Mouse (Mus musculus): ENCODE measurements around the gene Map3k5. TPM values are rescaled to one million over a fixed set of nuclear protein-coding genes. Genes with fewer than 3 reads are reported as not detected.
A peak's percentile ranks its signal among the peaks of the same experiment; 100 is the strongest.
"Not testable (repeated sequence)": the region's sequence is repeated elsewhere in the genome, so short reads cannot be mapped to it uniquely, and the experiment has no call there.

The Map3k5 gene
- polyA plus RNA-seq, 1 experiment = 10.9 TPM

DNA sequence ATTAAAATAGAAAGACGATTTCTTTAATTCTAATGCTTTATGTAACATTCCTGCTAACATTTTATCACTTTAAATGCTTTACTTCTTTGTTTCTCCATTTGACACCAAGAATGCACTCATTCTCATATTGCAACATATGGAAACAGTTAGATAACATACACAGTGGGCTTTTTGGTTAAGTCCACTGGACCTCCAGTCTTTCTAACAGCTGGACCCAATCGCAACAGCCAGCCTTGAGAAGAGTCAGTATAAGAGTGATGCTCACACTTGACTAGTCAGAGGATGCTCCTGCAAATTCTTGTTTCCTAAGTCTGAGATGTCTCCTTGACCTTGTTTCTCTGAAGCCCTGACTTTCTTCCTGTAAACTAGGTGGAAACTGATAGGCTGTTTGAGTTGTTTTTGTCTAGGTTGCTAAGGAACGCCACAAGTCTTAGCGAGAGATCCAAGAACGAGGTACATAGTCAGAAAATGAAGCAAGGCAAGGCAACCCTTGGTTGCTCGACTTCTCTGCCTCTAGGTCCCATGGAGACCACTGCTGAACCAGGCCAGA, 26.6 kb downstream of the Map3k5 start:
- no peak for DNase-seq (ENCODE audit: extremely low spot score in 1 of 2, low spot score in 1 of 2)

DNA sequence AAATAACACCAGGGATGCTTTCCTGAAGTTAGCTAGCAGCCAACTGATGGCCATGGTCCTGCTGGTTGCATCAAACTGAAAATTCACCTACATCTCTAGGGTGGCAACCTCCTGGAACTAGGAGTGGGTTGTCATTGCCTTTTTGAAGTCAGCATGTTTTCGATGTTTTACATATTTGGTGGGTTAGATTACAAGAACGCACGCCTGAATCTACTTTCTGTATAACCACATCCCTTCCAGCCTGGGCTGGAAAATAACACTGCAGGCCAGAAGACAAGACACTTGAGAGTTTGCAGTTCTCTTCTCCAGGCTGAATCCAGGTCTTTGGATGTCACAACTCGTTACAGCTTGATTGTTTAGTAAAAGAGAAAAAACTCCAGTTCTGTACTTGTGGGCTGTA, 28.5 kb downstream of the Map3k5 start:
- DNase-seq (ENCODE audit: extremely low spot score in 1 of 2, low spot score in 1 of 2) = no peak

DNA sequence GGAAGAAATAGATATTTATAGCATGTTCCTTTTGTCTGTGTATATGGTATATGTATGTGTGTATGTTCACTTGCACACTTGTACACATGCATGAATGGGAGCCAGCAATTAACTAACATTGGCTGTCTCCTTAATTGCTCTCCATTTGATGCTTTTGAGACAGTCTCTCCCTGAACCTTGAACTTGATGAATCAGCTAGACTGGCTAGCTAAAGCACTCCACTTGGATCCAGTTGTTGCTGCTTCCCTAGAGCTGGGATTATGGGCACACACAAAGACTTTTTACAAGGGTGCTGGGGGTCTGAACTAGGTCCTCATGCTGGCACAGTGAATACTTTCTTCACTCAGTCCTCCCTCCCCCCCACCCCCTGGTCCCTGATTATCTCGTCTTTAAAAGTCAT, 28.9 kb downstream of the Map3k5 start:
- DNase-seq (ENCODE audit: extremely low spot score in 1 of 2, low spot score in 1 of 2) = no peak

DNA sequence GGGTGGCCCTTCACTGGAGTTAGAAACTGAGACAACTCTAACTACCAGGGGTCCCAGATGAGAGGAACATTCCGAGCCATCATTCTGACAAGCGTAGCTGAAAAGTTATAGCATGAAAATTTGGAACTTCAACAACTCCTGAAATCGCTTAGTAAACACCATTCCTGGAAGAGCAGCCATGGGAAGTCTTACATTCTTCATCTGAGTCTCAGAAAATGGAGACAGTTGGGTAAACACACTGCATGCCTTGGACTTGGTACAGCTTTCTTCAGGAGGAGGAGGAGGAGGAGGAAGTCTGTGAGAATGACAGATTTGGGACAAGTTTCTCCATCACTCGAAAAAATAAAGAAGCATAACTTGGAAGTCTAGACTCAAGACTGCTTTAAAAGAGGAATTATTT, 29.8 kb downstream of the Map3k5 start:
- DNase-seq (ENCODE audit: extremely low spot score in 1 of 2, low spot score in 1 of 2) = peak in 1 of 2 experiments; percentile 35

DNA sequence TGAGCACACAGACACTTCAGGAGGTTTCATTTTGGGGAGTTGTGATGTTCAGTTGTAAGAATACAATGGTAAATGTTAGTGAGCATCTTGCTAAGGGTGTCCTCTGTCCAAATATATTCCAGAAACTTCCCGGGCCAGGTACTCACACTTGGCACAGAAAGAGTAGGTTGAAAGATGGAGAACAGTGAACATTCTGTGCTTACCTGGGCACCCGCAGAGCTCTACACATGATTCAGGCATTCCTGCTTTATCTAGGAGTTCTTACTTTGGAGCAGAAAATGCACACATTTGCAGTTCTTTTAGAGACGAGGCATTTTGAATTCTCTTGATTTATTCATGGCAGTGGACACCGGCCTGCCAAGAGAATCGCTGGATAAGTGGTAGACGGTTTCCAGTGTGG, 32.3 kb downstream of the Map3k5 start:
- no peak for DNase-seq (ENCODE audit: extremely low spot score in 1 of 2, low spot score in 1 of 2)

DNA sequence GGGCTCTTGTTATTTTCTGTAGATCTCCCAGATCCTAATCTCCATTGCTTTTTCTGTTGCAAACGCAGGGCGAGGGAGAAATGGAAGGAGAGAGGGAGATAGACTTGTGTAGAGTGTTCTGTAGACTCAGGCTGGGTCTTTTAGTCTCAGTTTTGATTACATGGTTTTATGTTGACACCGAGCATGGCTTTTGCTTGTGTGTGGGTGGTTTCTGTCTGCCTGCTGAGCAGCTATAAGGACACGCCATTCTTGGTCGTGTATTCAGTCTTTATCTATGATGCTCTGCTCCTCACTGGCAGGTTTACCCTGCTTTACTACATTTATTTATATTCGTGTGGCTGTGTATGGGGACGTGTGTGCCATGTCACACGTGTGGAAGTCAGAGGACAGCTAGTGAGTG, 34.2 kb downstream of the Map3k5 start:
- no peak for DNase-seq (ENCODE audit: extremely low spot score in 1 of 2, low spot score in 1 of 2)

DNA sequence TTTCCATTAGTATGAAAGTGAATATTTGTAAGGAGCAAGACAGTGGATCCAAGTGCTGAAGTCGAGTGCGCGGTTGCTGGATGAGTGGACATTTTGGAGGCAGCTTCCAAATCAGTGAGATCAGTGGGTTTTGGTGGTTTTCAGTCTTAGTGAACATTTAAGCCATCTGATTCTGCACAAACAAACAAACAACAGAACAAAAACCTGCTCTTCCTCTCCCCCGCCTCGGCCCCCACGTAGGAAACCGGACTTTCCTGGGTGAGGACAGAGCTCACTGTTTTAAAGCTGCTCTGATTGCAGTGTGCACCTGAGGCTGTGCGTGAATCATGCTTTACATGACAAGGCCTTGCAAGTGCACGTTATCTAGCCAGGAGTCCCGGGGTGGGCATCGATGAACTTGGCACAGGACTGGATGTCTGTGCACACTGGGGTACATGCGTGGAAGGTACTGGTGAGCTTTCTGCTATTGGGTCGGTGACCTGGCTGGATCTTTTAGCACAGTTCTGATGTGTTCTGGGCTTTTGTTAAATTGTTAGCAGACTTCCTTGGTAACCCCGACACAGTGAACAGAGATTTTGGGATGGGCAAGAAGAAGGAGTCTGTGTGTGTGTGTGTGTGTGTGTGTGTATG, 35.7 kb downstream of the Map3k5 start:
- no peak for DNase-seq (ENCODE audit: extremely low spot score in 1 of 2, low spot score in 1 of 2)

DNA sequence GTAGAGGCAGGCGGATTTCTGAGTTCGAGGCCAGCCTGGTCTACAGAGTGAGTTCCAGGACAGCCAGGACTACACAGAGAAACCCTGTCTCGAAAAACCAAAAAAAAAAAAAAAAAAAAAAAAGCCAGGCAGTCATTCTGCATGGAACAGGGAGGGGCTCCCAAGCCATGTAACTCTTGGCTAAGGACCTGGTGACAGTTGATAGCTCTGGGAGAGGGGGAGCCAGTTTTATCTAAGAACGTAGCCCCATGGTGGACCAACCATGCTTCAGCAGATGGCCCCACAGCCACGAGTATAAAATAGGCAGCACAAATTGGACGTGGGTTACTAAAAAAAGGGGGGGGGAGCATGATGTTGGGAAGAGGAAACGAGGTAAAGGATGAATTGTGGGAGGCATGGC, 37.2 kb downstream of the Map3k5 start:
- not testable (repeated sequence) for DNase-seq (ENCODE audit: extremely low spot score in 1 of 2, low spot score in 1 of 2)

DNA sequence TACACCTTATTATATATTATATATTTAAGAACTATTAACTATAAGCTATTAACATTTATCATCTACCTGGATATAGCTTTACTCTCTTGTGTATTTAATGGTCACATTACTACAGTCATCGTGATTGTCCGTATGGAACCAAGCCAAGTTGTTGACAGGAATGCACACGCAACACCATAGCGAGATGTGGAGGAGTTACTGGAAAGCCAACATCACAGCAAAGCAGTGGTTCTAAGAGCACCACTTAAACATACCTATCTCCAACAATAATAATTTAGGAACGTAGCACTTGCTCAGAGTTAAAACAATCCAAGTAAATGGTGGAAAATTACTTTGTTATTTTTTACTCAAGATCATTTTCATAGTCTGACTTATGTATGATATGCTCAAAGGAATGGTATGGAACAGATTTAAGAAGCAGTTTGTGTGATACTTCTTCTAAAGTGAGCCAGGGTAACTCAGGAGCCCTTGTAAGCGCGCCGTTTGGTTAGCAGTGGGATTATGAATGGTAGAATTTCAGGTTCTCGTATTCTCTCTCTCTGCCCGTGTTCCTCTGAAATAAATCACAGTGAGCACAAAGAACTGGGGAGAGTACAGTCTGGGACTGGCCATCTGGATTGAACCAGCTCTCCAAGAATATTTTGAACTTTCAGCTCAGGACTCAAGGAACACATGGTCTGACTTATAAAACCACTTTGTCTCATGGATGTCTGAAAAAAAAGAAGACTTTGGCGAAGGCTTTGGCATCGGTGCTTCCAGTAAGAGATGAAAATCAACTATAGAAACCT, 39.2 kb downstream of the Map3k5 start:
- DNase-seq (ENCODE audit: extremely low spot score in 1 of 2, low spot score in 1 of 2) = no peak

DNA sequence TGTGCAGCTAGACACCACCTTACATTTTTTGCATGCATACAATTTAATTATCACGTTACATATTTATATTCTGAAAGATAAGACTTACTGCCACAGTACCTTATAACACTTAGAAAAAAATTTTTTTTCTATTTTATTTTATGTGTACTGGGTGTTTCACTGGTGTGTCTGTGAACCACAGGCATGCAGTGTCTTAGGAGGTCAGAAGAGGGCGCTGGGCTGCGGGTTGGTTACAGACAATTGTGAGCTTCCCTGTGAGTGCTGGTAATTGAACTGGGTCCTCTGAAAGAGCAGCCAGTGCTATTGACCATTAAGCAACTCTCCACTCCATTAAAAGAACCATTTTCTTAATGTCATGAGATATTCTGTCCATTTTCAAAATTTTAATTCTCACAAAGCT, 43.3 kb downstream of the Map3k5 start:
- no peak for DNase-seq (ENCODE audit: extremely low spot score in 1 of 2, low spot score in 1 of 2)

DNA sequence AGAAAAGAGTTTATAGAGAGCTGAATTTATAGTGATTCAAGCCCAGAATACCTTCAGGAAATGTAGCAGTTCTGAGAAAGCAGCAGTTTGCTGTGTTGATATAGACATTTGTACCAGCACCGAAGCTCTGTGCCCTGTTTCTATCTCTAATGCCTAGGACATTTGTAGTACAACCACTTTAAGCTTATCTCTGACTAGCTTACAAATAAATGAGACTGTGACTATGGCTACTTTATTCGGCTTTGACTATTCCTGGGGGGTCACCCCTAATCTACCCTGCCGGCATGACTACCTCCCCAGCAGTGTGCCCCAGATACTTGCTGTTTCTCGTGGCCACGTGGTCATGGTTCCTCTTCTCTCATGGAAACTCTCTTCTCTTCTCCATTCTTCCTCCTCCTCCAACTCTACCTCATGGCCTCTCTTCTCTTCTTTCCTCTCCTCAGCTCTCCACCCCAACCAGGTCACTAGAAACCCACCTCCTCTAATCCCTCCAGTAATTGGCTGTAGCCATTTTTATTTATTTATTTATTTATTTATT, 44.5 kb downstream of the Map3k5 start:
- no peak for DNase-seq (ENCODE audit: extremely low spot score in 1 of 2, low spot score in 1 of 2)

DNA sequence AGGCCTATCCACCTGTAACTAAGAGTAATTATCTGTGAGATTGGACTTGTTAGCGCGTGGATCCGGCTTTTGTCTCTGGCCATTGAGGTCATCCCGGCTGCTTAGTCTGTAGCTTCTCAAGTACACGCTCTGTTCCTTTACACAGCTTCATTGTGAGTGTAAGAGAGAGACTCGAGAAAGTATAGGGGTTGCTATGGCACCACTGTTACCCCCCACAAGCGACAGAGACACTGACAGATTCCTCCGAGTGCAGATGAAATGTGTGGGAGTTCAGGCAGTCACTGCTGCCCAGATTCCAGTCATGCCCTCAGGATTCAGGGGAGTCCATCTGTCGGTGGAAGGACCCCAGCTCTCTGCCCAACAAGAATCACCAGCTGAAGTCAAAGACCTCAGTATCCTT, 53.5 kb downstream of the Map3k5 start:
- peak in 1 of 2 experiments; percentile 53 for DNase-seq (ENCODE audit: extremely low spot score in 1 of 2, low spot score in 1 of 2)

DNA sequence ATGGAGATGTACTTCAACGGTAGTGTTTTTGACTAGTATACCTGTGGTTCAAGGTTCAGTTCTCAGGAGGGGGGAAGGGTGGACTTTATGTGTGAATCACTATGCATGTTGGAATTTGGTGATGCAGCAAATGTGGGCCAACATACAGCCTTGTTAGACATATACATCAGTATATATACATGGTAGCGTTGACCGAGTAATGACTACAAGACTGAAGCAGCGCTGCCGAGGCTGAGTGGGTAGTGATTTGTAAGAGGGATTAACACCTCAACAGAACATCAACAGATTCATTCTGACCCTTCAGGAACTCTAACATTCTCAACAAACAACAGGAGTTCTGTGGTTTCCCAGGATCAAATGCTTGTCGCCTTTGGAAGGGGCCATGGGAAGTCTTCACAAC, 55.7 kb downstream of the Map3k5 start:
- no peak for DNase-seq (ENCODE audit: extremely low spot score in 1 of 2, low spot score in 1 of 2)

DNA sequence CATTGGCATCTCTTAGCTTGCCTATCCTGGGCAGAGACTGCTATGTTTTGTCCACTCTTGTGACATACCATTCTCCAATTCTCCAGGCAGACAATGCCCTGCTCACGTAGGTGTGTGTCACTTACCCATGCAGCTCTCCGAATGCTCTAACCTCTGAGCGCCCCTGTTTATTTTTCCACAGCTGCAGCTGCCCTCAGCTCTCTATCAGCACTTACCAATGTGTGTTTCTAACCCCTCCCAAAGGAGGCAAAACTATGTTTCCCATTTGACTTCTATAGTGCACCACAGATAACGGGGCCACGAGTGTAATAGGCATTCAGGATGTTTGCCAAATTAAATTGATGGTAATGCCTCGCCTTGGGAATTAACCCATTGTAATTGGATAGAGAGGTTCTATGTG, 56.4 kb downstream of the Map3k5 start:
- no peak for DNase-seq (ENCODE audit: extremely low spot score in 1 of 2, low spot score in 1 of 2)

DNA sequence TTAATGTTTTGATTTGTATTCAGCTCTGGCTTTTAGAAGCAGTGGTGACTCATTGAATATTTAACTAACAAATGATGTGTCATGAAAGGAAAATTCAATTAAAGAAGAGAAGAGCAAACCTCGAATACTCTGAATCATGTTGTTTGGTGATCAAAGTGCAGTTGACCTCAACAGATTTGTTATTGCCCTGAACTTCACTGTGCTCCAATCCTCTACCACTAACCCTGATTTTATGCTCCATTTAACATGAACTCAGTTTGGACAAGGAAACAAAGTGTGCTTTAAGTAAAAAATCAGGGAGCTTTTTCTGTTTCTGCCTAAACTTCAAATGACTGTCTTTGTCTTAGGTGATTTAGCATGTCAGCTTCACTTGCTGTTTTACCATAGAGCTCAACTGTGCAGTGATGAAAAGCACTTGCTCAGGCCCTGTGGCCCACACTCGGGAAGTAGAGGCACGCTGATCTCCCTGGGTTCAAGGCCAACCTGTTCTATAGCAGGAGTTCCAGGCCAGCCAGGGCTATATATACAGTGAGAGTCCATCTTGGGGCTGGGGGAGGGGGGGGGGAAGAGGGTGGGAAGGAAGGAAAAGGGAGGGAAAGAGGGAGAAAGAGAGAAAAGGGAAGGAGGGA, 57.1 kb downstream of the Map3k5 start:
- DNase-seq (ENCODE audit: extremely low spot score in 1 of 2, low spot score in 1 of 2) = no peak

DNA sequence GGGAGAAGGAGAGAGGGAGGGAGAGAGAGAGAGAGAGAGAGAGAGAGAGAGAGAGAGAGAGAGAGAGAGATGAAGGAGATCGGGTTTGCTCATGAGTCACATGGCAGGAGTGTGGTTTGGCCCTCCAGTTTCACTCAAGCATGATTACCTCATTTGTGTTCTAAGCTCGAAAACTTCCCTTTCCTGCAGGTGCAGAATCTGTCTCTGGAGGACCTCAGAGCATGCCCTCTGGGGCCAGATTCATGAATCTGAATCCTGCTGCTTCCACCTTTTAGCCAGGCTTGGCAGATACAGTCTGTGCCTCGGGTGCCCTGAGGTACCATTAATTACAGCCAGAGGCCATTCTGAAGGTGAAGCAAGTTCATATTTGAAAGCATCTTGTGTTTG, 57.6 kb downstream of the Map3k5 start:
- no peak for DNase-seq (ENCODE audit: extremely low spot score in 1 of 2, low spot score in 1 of 2)

DNA sequence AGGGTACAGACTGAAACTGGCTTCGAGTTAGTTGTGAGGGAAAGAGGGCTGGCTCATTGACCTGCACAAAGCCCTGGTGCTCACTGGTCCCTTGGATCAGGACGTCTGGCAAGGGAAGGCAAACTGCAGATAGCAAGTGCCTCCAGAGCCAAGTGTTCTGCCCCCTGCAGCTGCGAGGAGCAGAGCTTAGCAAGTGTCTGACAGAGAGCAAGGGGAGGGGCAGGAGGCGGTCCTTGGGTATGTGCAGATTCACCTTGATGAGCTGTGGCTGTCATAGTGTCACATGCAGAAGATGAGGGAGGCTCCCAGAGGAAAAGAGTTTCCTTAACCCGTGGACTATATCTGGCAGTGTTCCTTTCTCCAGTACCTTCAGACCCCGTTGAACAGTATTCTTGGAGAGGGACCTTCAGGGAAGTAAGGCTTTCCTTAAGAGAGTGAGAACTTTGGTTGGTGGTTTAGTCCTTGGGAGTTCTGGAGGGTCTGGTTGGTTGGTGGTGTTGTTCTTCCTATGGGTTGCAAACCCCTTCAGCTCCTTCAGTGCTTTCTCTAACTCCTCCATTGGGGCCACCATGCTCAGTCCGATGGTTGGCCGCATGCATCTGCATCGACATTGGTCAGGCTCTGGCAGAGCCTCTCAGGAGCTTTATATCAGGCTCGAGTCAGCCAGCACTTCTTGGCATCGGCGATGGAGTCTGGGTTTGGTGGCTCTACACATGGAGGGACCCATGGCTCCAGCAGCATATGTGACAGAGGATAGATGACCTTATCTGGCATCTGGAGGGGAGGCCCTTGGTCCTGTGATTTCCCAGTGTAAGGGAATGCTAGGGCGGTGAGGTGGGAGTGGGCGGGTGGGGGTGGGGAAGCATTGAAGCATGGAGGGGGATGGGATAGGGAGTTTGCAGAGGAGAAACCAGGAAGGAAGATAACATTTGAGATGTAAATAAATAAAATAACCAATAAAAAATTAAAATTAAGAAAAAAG, 60.5 kb downstream of the Map3k5 start:
- no peak for DNase-seq (ENCODE audit: extremely low spot score in 1 of 2, low spot score in 1 of 2)

DNA sequence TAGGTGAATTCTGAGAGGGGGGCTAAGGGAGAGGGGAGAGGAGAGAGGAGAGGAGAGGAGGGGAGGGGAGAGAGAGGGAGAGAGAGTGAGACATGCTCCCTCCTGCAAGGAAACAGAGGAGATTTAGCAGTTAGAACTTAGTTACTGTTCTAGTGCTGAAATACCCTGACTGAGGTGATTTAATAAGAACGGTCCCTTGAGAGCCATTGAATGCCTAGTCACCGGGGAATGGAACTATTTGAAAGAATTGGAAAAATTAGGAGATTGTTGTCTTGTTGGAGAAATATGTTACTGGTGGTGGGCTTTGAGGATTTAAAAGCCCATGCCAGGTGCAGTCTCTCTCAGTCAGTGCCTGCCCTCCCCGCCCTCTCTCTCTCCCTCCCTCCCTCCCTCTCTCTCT, 61.9 kb downstream of the Map3k5 start:
- no peak for DNase-seq (ENCODE audit: extremely low spot score in 1 of 2, low spot score in 1 of 2)

DNA sequence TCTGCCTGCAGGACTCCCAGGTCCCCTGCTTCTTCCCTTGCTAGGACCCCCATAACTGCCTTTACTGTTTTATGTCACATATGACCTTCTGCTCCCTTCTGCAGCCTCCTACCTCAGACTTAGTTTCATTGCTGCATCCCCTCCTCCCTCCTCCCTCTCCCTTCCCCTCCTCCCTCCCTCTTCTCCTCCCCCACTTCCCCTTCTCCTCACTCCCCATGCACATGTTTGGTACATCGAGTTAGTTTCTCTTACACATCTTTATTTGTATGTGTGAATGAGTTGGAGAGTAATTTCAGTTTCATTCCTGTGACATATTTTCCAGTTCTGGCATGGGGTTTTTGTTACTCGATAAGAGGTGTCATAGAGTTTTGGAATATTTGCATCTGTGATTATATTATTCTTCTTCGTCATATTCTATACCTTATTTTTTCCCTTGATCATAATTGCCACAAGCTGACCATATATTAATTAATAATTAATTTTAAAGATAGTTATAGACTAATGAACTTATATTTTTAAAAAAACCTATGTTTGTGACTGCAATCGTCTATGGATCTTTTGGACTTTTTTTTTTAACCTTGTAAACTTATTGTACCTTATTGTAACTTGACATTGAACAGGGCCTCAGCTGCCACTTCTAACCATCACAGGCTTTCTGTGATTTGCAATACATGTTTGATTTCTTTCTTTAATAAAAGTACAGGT, 65.6 kb downstream of the Map3k5 start:
- no peak for DNase-seq (ENCODE audit: extremely low spot score in 1 of 2, low spot score in 1 of 2)

DNA sequence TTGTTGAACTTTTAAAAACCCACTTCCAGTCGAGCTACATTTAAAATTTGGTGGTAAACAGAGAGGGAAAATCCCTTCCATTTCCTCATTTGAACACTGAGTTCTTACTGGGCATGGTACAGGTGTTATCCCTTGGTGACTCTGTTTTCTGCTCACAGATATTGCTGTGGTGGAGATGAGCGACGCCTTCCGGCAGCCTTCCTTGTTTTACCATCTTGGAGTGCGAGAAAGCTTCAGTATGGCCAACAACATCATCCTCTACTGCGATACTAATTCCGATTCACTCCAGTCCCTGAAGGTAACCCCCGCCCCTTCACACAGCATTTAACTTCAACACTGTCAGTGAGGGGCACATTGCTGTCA, 66.1 kb downstream of the Map3k5 start:
- DNase-seq (ENCODE audit: extremely low spot score in 1 of 2, low spot score in 1 of 2) = no peak
